Mouse (Mus musculus) limb, embryonic 14.5 days (tissue): ENCODE measurements around the gene Gbp8. TPM values are rescaled to one million over a fixed set of nuclear protein-coding genes. Genes with fewer than 3 reads are reported as not detected.
A peak's percentile ranks its signal among the peaks of the same experiment; 100 is the strongest.

Source experiments
- ATAC-seq: fragments of 200-750 bp; cut with Nextera tagmentation; 2 replicates; pipeline ENCODE4 v1.8.0; 2017; ENCODE audit warnings: low read depth, moderate number of reproducible peaks, moderate TSS enrichment; ENCODE audit not compliant: low FRiP score
- DNase-seq: peaks from one replicate; pipeline ENCODE4 v3.0.0-alpha.2; 2015; ENCODE audit warnings: low spot score
- H3K27ac ChIP-seq: fragments of 300-500 bp; sonication (generic); replicated peaks from 2 replicates; pipeline ENCODE4 v1.5.1; 2014; ENCODE audit warnings: low read depth, mild to moderate bottlenecking, low read length, moderate library complexity, mixed read lengths
- H3K27me3 ChIP-seq: fragments of 300-500 bp; sonication (generic); 2 replicates; pipeline ENCODE4 v1.6.1; 2014; ENCODE audit warnings: low read length, mixed read lengths; ENCODE audit not compliant: control insufficient read depth, insufficient read depth
- H3K36me3 ChIP-seq: fragments of 300-500 bp; sonication (generic); 2 replicates; pipeline ENCODE4 v1.6.1; 2014; ENCODE audit warnings: mild to moderate bottlenecking, low read length, moderate library complexity, mixed read lengths; ENCODE audit not compliant: control insufficient read depth, insufficient read depth
- H3K4me1 ChIP-seq: fragments of 300-500 bp; sonication (generic); 2 replicates; pipeline ENCODE4 v1.6.1; 2014; ENCODE audit warnings: antibody characterized with exemption, low read length, mixed read lengths; ENCODE audit not compliant: control insufficient read depth, insufficient read depth
- H3K4me2 ChIP-seq: fragments of 300-500 bp; sonication (generic); replicated peaks from 2 replicates; pipeline ENCODE4 v1.6.1; 2014; ENCODE audit warnings: low read depth, mild to moderate bottlenecking, low read length, moderate library complexity; ENCODE audit not compliant: severe bottlenecking
- H3K4me3 ChIP-seq: fragments of 300-500 bp; sonication (generic); replicated peaks from 2 replicates; pipeline ENCODE4 v1.5.1; 2014; ENCODE audit warnings: low read length
- H3K9ac ChIP-seq: fragments of 300-500 bp; sonication (generic); 2 replicates; pipeline ENCODE4 v1.6.1; 2014; ENCODE audit warnings: mild to moderate bottlenecking, low read depth, low read length, moderate library complexity; ENCODE audit not compliant: severe bottlenecking
- H3K9me3 ChIP-seq: fragments of 300-500 bp; sonication (generic); 2 replicates; pipeline ENCODE4 v1.6.1; 2016; ENCODE audit warnings: low read length; ENCODE audit not compliant: control insufficient read depth
- POLR2A ChIP-seq: fragments of 200-500 bp; IDR thresholded peaks from 2 replicates; pipeline ENCODE4 v1.8.0; 2012; ENCODE audit warnings: inconsistent platforms, mild to moderate bottlenecking, moderate library complexity, borderline replicate concordance; ENCODE audit not compliant: insufficient read depth, insufficient read length; ENCODE audit errors: extremely low read depth
- WGBS: fragments of 180-500 bp; shearing (Covaris S2); extraction: QIAGEN DNeasy Blood & Tissue Kit; methylation state at CpG from one replicate; pipeline ENCODE4 v1.1.7; 2014; 5-methylcytosine and 5-hydroxymethylcytosine counted together
- polyA plus RNA-seq, 2 experiments: library from polyadenylated mRNA; depleted of rRNA in 1 of 2; stranded (reverse) in 1 of 2; unstranded in 1 of 2; fragments of >200 nt; fragmentation: Nextera tagmentation in 1 of 2; extraction: Ambion mirVana in 1 of 2; gene quantifications; 2 replicates each; pipeline versions ENCODE4 v1.2.1 to v1.2.3; 2012 to 2014

Gbp8 gene
- polyA plus RNA-seq, 2 experiments = 0.55 to 0.94 TPM

DNA sequence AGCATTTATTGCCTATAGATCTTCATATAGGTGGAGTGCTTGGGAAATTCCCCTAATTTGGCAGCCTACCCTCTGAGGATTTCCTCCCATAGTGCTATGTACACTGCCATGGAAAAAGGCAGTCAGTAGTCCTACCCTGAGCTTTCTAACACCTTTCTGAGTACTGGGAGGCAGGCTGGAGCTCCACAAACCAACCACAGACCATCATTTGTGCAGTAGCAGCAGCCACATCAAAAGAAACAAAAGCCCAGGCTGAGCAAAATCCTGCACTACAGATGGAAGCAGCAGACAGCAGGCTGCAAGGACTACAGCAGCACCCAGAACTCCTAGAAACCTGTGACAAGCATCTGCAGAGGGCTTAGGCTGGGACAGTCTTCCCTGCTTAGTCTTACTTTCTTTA lies 129.0 kb downstream of the Gbp8 start:
- no peaks in the 10 kb centered on the region for H3K9me3 ChIP-seq
- H3K9ac ChIP-seq = no peak overlapping the region
- no peak overlapping the region for H3K27ac ChIP-seq
- H3K4me3 ChIP-seq = no peak overlapping the region
- ATAC-seq (no peak), DNase-seq (no peak)
- H3K4me2 ChIP-seq = no peak overlapping the region
- TF ChIP-seq POLR2A = no peak
- H3K27me3 ChIP-seq = no peaks in the 10 kb centered on the region
- no peaks in the 10 kb centered on the region for H3K36me3 ChIP-seq
- no peaks in the 10 kb centered on the region for H3K4me1 ChIP-seq

DNA sequence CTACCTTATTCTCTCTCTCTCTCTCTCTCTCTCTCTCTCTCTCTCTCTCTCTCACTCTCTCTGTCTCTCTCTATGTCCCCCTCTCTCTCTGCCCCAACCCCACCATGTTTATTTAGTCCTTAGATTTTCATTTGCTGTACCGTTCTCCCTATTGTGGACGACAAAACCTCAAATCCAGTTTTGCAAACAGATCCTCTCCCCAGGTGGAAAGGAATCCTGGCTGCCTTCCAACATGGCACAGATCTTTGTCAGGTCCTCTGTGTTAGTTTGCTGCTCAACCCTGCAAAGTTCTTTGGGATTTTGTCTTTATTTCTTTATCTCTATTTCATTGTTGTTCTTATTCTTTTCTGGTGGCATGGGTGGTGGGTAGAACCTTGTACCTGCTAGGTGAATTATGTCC lies 149.9 kb downstream of the Gbp8 start:
- no peak overlapping the region for H3K9ac ChIP-seq
- no peaks in the 10 kb centered on the region for H3K4me1 ChIP-seq
- no peak for DNase-seq
- H3K27ac ChIP-seq = no peak overlapping the region
- H3K36me3 ChIP-seq = no peaks in the 10 kb centered on the region
- H3K4me2 ChIP-seq = no peak overlapping the region
- H3K9me3 ChIP-seq = no peaks in the 10 kb centered on the region
- no peak for TF ChIP-seq POLR2A
- WGBS = 91% methylated on average over 2 of the region's 2 CpGs
- no peak for ATAC-seq
- H3K4me3 ChIP-seq = no peak overlapping the region
- H3K27me3 ChIP-seq = no peaks in the 10 kb centered on the region

DNA sequence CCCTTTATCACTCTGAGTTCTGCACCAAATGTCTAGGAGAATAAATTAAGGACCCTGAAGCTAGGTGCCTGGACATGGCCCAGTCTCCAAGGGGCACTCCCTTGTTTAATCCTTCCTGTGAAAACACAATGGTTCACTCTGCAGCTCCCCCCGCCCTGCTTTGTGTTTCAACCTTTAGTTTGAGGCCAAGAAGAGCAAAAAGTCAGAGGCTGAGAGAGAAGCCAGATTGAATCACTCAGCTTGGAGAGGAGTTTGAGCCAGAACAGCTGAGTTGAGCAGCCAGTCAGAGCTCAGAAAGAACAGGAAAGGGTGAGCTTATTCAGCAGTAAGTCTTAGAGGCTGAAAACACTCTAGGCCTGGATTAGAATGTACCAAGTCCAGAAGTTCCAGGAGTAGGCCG lies 151.3 kb downstream of the Gbp8 start:
- Histone ChIP-seq H3K9me3 (no peaks in the 10 kb centered on the region), H3K4me2 (no peak overlapping the region), H3K4me1 (no peaks in the 10 kb centered on the region), H3K27ac (no peak overlapping the region), H3K9ac (no peak overlapping the region), H3K36me3 (no peaks in the 10 kb centered on the region), H3K4me3 (no peak overlapping the region), H3K27me3 (no peaks in the 10 kb centered on the region)
- TF ChIP-seq POLR2A = no peak
- WGBS = 64% methylated on average over 2 of the region's 2 CpGs
- DNase-seq (no peak), ATAC-seq (no peak)

DNA sequence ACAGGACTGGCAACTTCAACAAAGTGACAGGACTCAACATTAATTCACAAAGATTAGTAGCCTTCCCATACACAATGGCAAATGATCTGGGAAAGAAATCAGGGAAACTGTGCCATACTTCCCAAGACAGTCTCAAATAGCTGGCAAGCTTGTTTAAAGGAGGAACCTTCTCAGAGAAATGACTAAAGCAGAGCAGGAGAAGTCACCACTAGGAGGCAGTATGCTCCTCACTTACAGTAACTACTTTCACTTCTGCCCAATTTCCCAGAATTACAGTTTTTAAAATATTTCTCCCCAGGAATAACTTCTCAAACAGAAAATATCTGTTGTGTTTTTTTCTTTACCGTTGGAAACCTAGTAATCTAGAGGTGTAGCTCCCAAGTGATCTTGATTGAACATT lies 152.6 kb downstream of the Gbp8 start:
- H3K9ac ChIP-seq = no peak overlapping the region
- 48% methylated on average over 1 of the region's 1 CpGs for WGBS
- no peaks in the 10 kb centered on the region for H3K36me3 ChIP-seq
- no peak for TF ChIP-seq POLR2A
- no peak overlapping the region for H3K4me3 ChIP-seq
- H3K9me3 ChIP-seq = no peaks in the 10 kb centered on the region
- no peaks in the 10 kb centered on the region for H3K4me1 ChIP-seq
- ATAC-seq (no peak), DNase-seq (peak; percentile 36)
- H3K4me2 ChIP-seq = no peak overlapping the region
- no peaks in the 10 kb centered on the region for H3K27me3 ChIP-seq
- H3K27ac ChIP-seq = no peak overlapping the region

DNA sequence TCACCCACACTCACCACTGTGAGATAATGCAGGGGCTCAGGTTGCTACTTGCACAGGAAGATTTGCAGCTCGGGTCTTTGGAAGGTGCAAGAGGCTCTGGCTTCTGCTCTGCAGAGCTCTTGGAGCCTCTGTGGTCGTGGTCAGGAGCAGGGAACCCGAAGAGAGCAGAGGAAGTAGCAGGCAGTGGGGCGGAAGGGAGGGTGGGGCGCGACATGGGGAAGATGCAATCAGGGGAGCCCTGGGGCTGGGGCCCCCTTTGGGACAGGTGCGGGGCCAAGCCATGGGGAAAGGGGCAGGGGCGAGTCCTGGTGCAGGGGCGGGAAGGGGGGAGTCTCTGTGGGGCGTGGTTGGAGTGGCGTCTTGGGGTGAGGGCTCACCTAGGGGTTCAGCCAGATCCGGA lies 156.8 kb downstream of the Gbp8 start, which contains the start of gene Abcg3:
Gene Abcg3, minus strand, starts transcription at position 184 of the 400 bp plus-strand sequence.
- Histone ChIP-seq H3K27ac (no peak within 1 kb of the TSS), H3K4me1 (no peaks in the 10 kb centered on the region), H3K4me3 (0 out of 2 replicates have a peak within 1 kb of the TSS, but pooled peaks have one; percentile 7), H3K9me3 (no peaks in the 10 kb centered on the region), H3K9ac (peak within 1 kb of the TSS; percentile 34; the same call in 1 of the 2 replicates), H3K27me3 (no peaks in the 10 kb centered on the region), H3K36me3 (no peaks in the 10 kb centered on the region), H3K4me2 (peak within 1 kb of the TSS; percentile 35; the same call in 1 of the 2 replicates)
- no peak for TF ChIP-seq POLR2A
- no peak for DNase-seq
- 26% methylated on average over 12 of the region's 12 CpGs for WGBS
- no peak for ATAC-seq

DNA sequence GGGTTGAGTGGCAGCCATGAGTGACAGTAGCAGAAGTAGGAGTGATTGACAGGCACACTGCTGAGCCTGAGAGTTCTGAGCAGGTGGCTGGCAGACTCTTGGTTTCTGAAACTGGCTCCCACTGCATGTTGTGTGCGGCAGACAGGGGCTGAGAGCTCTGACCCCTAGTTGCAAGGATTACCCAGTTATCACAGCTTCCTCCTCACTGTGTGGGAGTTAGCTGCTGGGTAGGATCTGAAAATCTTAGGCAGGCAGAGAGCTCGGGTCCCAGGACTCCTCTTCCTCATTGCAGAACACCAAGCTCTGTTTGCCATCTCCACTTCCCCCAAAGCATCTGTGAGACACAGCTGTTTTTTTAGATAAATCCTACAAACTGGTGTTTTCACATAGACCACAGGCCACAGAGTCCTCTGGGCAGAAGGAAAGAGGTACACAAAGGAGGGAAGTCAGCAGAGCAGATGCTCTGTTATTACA lies 160.3 kb downstream of the Gbp8 start:
- TF ChIP-seq POLR2A = no peak
- WGBS = 73% methylated on average over 2 of the region's 2 CpGs
- Histone ChIP-seq H3K27me3 (no peaks in the 10 kb centered on the region), H3K27ac (no peak overlapping the region), H3K4me3 (no peak overlapping the region), H3K9ac (no peak overlapping the region), H3K4me2 (no peak overlapping the region), H3K9me3 (no peaks in the 10 kb centered on the region), H3K36me3 (no peaks in the 10 kb centered on the region), H3K4me1 (no peaks in the 10 kb centered on the region)
- DNase-seq (peak; percentile 5), ATAC-seq (0 out of 2 replicates have a peak, but pooled peaks have one; percentile 34)

Other genes starting within 250 kb of the Gbp8 start
- 0.77 and 0.89 TPM in 2 replicates for gene Abcg3, start 156.8 kb downstream of the Gbp8 start, polyA plus RNA-seq (2012; rRNA removed)
- 0.50 and 0.68 TPM in 2 replicates for gene Abcg3, start 156.8 kb downstream of the Gbp8 start, polyA plus RNA-seq (2014; fragmentation: Nextera tagmentation; extraction: Ambion mirVana)
- 2.5 and 2.7 TPM in 2 replicates for gene Gbp9, start within 50 bp of the Gbp8 start, polyA plus RNA-seq (2012; rRNA removed)
- 1.6 and 2.2 TPM in 2 replicates for gene Gbp9, start within 50 bp of the Gbp8 start, polyA plus RNA-seq (2014; fragmentation: Nextera tagmentation; extraction: Ambion mirVana)
- gene Gbp4, start within 50 bp of the Gbp8 start, polyA plus RNA-seq (2012; rRNA removed) = 0.58 and 0.76 TPM in 2 replicates
- 0.39 and 0.79 TPM in 2 replicates for gene Gbp4, start within 50 bp of the Gbp8 start, polyA plus RNA-seq (2014; fragmentation: Nextera tagmentation; extraction: Ambion mirVana)
- gene Gbp10, start 100.0 kb upstream of the Gbp8 start, polyA plus RNA-seq (2012; rRNA removed) = 0.31 and 0.68 TPM in 2 replicates
- 0.25 TPM in 1 of 2 replicates, not detected in the other for gene Gbp10, start 100.0 kb upstream of the Gbp8 start, polyA plus RNA-seq (2014; fragmentation: Nextera tagmentation; extraction: Ambion mirVana)
- 0.34 and 0.72 TPM in 2 replicates for gene Gm43302, start 154.2 kb upstream of the Gbp8 start, polyA plus RNA-seq (2012; rRNA removed)
- gene Gm43302, start 154.2 kb upstream of the Gbp8 start, polyA plus RNA-seq (2014; fragmentation: Nextera tagmentation; extraction: Ambion mirVana) = not detected in 2 replicates
- gene Gbp6, start 154.2 kb upstream of the Gbp8 start, polyA plus RNA-seq (2012; rRNA removed) = 1.4 and 2.0 TPM in 2 replicates
- gene Gbp6, start 154.2 kb upstream of the Gbp8 start, polyA plus RNA-seq (2014; fragmentation: Nextera tagmentation; extraction: Ambion mirVana) = 1.9 and 3.2 TPM in 2 replicates